Mouse (Mus musculus) neutrophil, adult 5-6 weeks (primary cell): ENCODE measurements around the gene Tspan14. TPM values are rescaled to one million over a fixed set of nuclear protein-coding genes. Genes with fewer than 3 reads are reported as not detected.

Experiments
- total RNA-seq: library from RNA; stranded (forward); fragments of 200-1000 nt; gene quantifications from 2 replicates; pipeline ENCODE4 v1.2.3, GENCODE M21; 2017

The Tspan14 gene
- total RNA-seq, 1 experiment from 2014 or later, result 60.5 TPM

Other genes with a start within 250 kb of the Tspan14 start
- gene Sh2d4b, start 73.5 kb downstream of the Tspan14 start, total RNA-seq, result 5.9 and 9.8 TPM in 2 replicates
- 35.5 and 36.1 TPM in 2 replicates for gene Fam213a, start 47.0 kb upstream of the Tspan14 start, total RNA-seq
- gene Dydc2, start 102.4 kb upstream of the Tspan14 start, total RNA-seq, result not detected in 2 replicates
- not detected in 2 replicates for gene Dydc1, start 106.1 kb upstream of the Tspan14 start, total RNA-seq
- gene Mat1a, start 138.2 kb upstream of the Tspan14 start, total RNA-seq, result not detected in 2 replicates
- not detected in 2 replicates for gene Sftpa1, start 165.0 kb upstream of the Tspan14 start, total RNA-seq
- gene Mbl1, start 184.7 kb upstream of the Tspan14 start, total RNA-seq, result 0.23 TPM in 1 of 2 replicates, not detected in the other
- not detected in 2 replicates for gene Sftpd, start 218.3 kb upstream of the Tspan14 start, total RNA-seq